Mouse (Mus musculus): ENCODE measurements around the gene Fam19a5.

Gene Fam19a5

GRCm38 (mm10) chr15:87543599-87544338 lies at the start of gene Fam19a5:
Gene Fam19a5 (plus strand): TSS chr15:87544299.
- no peak for DNase-seq (ENCODE audit: low read depth)

GRCm38 (mm10) chr15:87501737-87502136 lies 42.4 kb upstream of the Fam19a5 start:
- DNase-seq (ENCODE audit: low read depth), result no peak

- DNase-seq (ENCODE audit: low read depth), result no peak
Observed at GRCm38 (mm10) chr15:87507349-87507748, 36.8 kb upstream of the Fam19a5 start.

- DNase-seq (ENCODE audit: low read depth), result no peak
Observed at GRCm38 (mm10) chr15:87510886-87511285, 33.2 kb upstream of the Fam19a5 start.

GRCm38 (mm10) chr15:87518161-87518560 lies 25.9 kb upstream of the Fam19a5 start:
- DNase-seq (ENCODE audit: low read depth), result no peak

GRCm38 (mm10) chr15:87529271-87529670 lies 14.8 kb upstream of the Fam19a5 start:
- no peak for DNase-seq (ENCODE audit: low read depth)

GRCm38 (mm10) chr15:87541656-87542055 lies 2.4 kb upstream of the Fam19a5 start:
- DNase-seq (ENCODE audit: low read depth), result no peak

- no peak for DNase-seq (ENCODE audit: low read depth)
Observed at GRCm38 (mm10) chr15:87544401-87545129, 466 bp downstream of the Fam19a5 start.

- DNase-seq (ENCODE audit: low read depth), result no peak
Observed at GRCm38 (mm10) chr15:87545130-87545642, 1.1 kb downstream of the Fam19a5 start.

GRCm38 (mm10) chr15:87545731-87546360 lies 1.7 kb downstream of the Fam19a5 start:
- no peak for DNase-seq (ENCODE audit: low read depth)

GRCm38 (mm10) chr15:87547022-87547421 lies 2.9 kb downstream of the Fam19a5 start:
- peak; percentile 32 for DNase-seq (ENCODE audit: low read depth)

- DNase-seq (ENCODE audit: low read depth), result no peak
Observed at GRCm38 (mm10) chr15:87549724-87550123, 5.6 kb downstream of the Fam19a5 start.

- no peak for DNase-seq (ENCODE audit: low read depth)
Observed at GRCm38 (mm10) chr15:87550756-87551155, 6.7 kb downstream of the Fam19a5 start.

GRCm38 (mm10) chr15:87551556-87551955 lies 7.5 kb downstream of the Fam19a5 start:
- DNase-seq (ENCODE audit: low read depth), result no peak

GRCm38 (mm10) chr15:87555811-87556210 lies 11.7 kb downstream of the Fam19a5 start:
- DNase-seq (ENCODE audit: low read depth), result no peak

- DNase-seq (ENCODE audit: low read depth), result no peak
Observed at GRCm38 (mm10) chr15:87564331-87564730, 20.2 kb downstream of the Fam19a5 start.

GRCm38 (mm10) chr15:87566040-87566929 lies 22.2 kb downstream of the Fam19a5 start:
- DNase-seq (ENCODE audit: low read depth), result peak; percentile 33

GRCm38 (mm10) chr15:87570182-87570581 lies 26.1 kb downstream of the Fam19a5 start:
- DNase-seq (ENCODE audit: low read depth), result no peak

- no peak for DNase-seq (ENCODE audit: low read depth)
Observed at GRCm38 (mm10) chr15:87579861-87580260, 35.8 kb downstream of the Fam19a5 start.

GRCm38 (mm10) chr15:87583921-87584621 lies 40.0 kb downstream of the Fam19a5 start:
- DNase-seq (ENCODE audit: low read depth), result no peak

- no peak for DNase-seq (ENCODE audit: low read depth)
Observed at GRCm38 (mm10) chr15:87590975-87591374, 46.9 kb downstream of the Fam19a5 start.
